Mouse (Mus musculus): ENCODE results near the gene Gm5089. TPM values are rescaled to one million over a fixed set of nuclear protein-coding genes. Genes with fewer than 3 reads are reported as not detected.

The Gm5089 gene
- total RNA-seq, 2 experiments from 2014 or later = not detected

- no peak for DNase-seq
Observed at GRCm38 (mm10) chr14:122426529-122427203, 24.2 kb downstream of the Gm5089 start.

GRCm38 (mm10) chr14:122424441-122424840 lies 26.5 kb downstream of the Gm5089 start:
- no peak for DNase-seq

GRCm38 (mm10) chr14:122416166-122416771 lies 34.6 kb downstream of the Gm5089 start:
- DNase-seq = no peak

- no peak for DNase-seq
Observed at GRCm38 (mm10) chr14:122414786-122415185, 36.1 kb downstream of the Gm5089 start.

GRCm38 (mm10) chr14:122413542-122413928 lies 37.4 kb downstream of the Gm5089 start:
- DNase-seq = no peak

- no peak for DNase-seq
Observed at GRCm38 (mm10) chr14:122412841-122413541, 37.9 kb downstream of the Gm5089 start.

GRCm38 (mm10) chr14:122406541-122407219 lies 44.2 kb downstream of the Gm5089 start:
- peak; percentile 12 for DNase-seq

- no peak for DNase-seq
Observed at GRCm38 (mm10) chr14:122405897-122406540, 44.9 kb downstream of the Gm5089 start.

GRCm38 (mm10) chr14:122405236-122405635 lies 45.7 kb downstream of the Gm5089 start:
- DNase-seq = no peak

- no peak for DNase-seq
Observed at GRCm38 (mm10) chr14:122404596-122405154, 46.2 kb downstream of the Gm5089 start.

- no peak for DNase-seq
Observed at GRCm38 (mm10) chr14:122403422-122403940, 47.4 kb downstream of the Gm5089 start.

GRCm38 (mm10) chr14:122402716-122403258 lies 48.1 kb downstream of the Gm5089 start:
- no peak for DNase-seq

- DNase-seq = no peak
Observed at GRCm38 (mm10) chr14:122401886-122402285, 49.0 kb downstream of the Gm5089 start.

GRCm38 (mm10) chr14:122399906-122400305 lies 51.0 kb downstream of the Gm5089 start:
- DNase-seq = no peak

- DNase-seq = no peak
Observed at GRCm38 (mm10) chr14:122398676-122399075, 52.2 kb downstream of the Gm5089 start.

GRCm38 (mm10) chr14:122393119-122393518 lies 57.8 kb downstream of the Gm5089 start:
- no peak for DNase-seq

GRCm38 (mm10) chr14:122390935-122391334 lies 60.0 kb downstream of the Gm5089 start:
- DNase-seq = no peak

GRCm38 (mm10) chr14:122389684-122390370 lies 61.1 kb downstream of the Gm5089 start:
- DNase-seq = no peak

GRCm38 (mm10) chr14:122388431-122389031 lies 62.4 kb downstream of the Gm5089 start:
- DNase-seq = no peak

- DNase-seq = no peak
Observed at GRCm38 (mm10) chr14:122387781-122388180, 63.1 kb downstream of the Gm5089 start.

All from adrenal gland, postnatal 10 days (tissue).